Mouse (Mus musculus) intestine, postnatal 0 days (tissue): ENCODE measurements around the gene Gm10961. TPM values are rescaled to one million over a fixed set of nuclear protein-coding genes. Genes with fewer than 3 reads are reported as not detected.

Source experiments
- ATAC-seq: fragments of 200-750 bp; cut with Nextera tagmentation; 2 replicates; pipeline ENCODE4 v1.8.0; 2017; ENCODE audit warnings: mild to moderate bottlenecking, moderate TSS enrichment, moderate library complexity
- H3K27ac ChIP-seq: fragments of 300-500 bp; sonication (generic); 2 replicates; pipeline ENCODE4 v1.5.1; 2014; ENCODE audit warnings: mild to moderate bottlenecking, low read depth, low read length, moderate library complexity
- H3K27me3 ChIP-seq: fragments of 300-500 bp; sonication (generic); replicated peaks from 2 replicates; pipeline ENCODE4 v1.6.1; 2014; ENCODE audit warnings: low read length, mixed read lengths; ENCODE audit not compliant: control insufficient read depth, insufficient read depth
- H3K36me3 ChIP-seq: fragments of 300-500 bp; sonication (generic); 2 replicates; pipeline ENCODE4 v1.6.1; 2014; ENCODE audit warnings: mild to moderate bottlenecking, moderate library complexity; ENCODE audit not compliant: control insufficient read depth, insufficient read depth
- H3K4me1 ChIP-seq: fragments of 300-500 bp; sonication (generic); replicated peaks from 2 replicates; pipeline ENCODE4 v1.6.1; 2014; ENCODE audit warnings: antibody characterized with exemption, low read length, mixed read lengths; ENCODE audit not compliant: control insufficient read depth, insufficient read depth
- H3K4me2 ChIP-seq: fragments of 300-500 bp; sonication (generic); replicated peaks from 2 replicates; pipeline ENCODE4 v1.6.1; 2014; ENCODE audit warnings: low read depth, mild to moderate bottlenecking, moderate library complexity
- H3K4me3 ChIP-seq: fragments of 300-500 bp; sonication (generic); 2 replicates; pipeline ENCODE4 v1.5.1; 2014; ENCODE audit warnings: low read depth, low read length
- H3K9ac ChIP-seq: fragments of 300-500 bp; sonication (generic); 2 replicates; pipeline ENCODE4 v1.6.1; 2014; ENCODE audit warnings: mild to moderate bottlenecking, low read depth, low read length
- H3K9me3 ChIP-seq: fragments of 300-500 bp; sonication (generic); 2 replicates; pipeline ENCODE4 v1.6.1; 2016; ENCODE audit warnings: mixed run types; ENCODE audit not compliant: control insufficient read depth
- CTCF ChIP-seq: sonication (generic); IDR thresholded peaks from 2 replicates; pipeline ENCODE4 v1.5.1; 2016; ENCODE audit warnings: low read depth, mild to moderate bottlenecking, control low read depth, antibody characterized with exemption, moderate library complexity
- WGBS: fragments of 180-500 bp; shearing (Covaris S2); extraction: QIAGEN DNeasy Blood & Tissue Kit; methylation state at CpG from one replicate; pipeline ENCODE4 v1.1.7; 2014; 5-methylcytosine and 5-hydroxymethylcytosine counted together
- polyA plus RNA-seq: library from polyadenylated mRNA; unstranded; fragments of >200 nt; fragmentation: Nextera tagmentation; extraction: Ambion mirVana; gene quantifications from 2 replicates; pipeline ENCODE4 v1.2.1, GENCODE M21; 2015

Gene Gm10961
- polyA plus RNA-seq, 1 experiment from 2014 or later = not detected

DNA sequence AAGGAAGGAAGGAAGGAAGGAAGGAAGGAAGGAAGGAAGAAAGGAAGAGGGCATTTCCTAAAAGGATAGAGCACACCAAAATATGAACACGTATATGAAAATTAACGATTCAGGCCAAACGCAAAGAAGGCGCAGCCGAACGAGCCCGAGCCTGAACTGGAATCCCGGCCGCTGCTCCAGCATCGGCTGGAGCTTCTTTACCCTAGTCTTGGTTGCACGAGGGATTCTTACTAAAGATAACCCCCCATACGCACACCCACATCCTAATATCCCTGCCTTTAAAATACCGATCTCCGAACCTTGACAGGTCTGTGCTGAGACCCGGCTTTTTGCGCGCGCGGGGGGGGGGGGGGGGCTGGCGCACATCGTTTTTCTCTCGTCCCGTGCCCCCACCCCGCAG, 34.0 kb upstream of the Gm10961 start:
- 4% methylated on average over 22 of the region's 24 CpGs for WGBS
- Histone ChIP-seq H3K36me3 (no peaks in the 10 kb centered on the region), H3K27me3 (peaks cover 90% of the 10 kb centered on the region), H3K27ac (no peak overlapping the region), H3K9me3 (no peaks in the 10 kb centered on the region), H3K4me2 (no peak overlapping the region), H3K4me3 (no peak overlapping the region), H3K9ac (no peak overlapping the region), H3K4me1 (no peaks in the 10 kb centered on the region; the same call in 1 of the 2 replicates)
- no peak for ATAC-seq
- TF ChIP-seq CTCF = no peak

DNA sequence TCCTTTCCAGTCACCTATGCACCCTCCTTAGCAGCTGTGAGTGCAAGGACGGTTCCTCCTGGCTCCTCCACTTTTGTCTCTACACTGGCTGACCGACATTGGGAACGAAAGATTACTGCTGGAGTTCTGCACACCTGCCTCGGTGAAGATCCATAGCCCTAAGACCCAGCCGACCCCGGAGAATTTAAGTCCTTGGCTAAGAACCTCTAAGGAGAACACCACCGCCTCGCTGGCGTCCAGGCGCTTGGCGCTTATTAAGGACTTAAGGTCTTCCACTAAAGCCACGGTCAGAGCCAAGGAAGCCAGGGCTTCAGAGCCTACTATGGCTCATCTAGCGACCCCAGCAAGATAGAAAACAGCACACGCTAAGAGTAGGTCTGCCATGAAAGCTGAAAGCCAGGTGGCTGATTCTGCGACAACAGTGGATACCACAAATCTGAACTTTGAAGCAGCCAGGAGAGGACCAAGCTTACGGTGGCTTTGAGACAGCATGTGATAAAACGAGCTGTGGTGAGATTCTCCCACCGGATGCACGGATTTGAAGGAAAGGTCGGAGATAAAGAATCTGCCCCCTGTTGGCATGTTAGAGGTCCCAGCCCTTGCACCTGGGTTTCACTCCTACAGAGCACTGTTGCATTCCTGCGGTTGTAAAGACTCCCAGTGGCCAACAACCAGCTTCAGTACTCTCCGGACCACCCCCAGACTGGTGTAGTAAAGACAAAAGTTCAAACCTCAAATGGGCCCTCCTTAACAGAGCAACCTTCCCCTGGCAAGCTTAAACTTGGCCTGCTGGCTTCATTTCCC, 33.3 kb upstream of the Gm10961 start:
- no peak overlapping the region for H3K9ac ChIP-seq
- H3K9me3 ChIP-seq = no peaks in the 10 kb centered on the region
- no peak overlapping the region for H3K4me2 ChIP-seq
- H3K27me3 ChIP-seq = peaks cover 89% of the 10 kb centered on the region
- H3K27ac ChIP-seq = no peak overlapping the region
- ATAC-seq = no peak
- 12% methylated on average over 22 of the region's 22 CpGs for WGBS
- H3K4me1 ChIP-seq = no peaks in the 10 kb centered on the region; the same call in 1 of the 2 replicates
- H3K36me3 ChIP-seq = no peaks in the 10 kb centered on the region
- TF ChIP-seq CTCF = 0 out of 2 replicates have a peak, but pooled peaks have one; percentile 2
- no peak overlapping the region for H3K4me3 ChIP-seq

DNA sequence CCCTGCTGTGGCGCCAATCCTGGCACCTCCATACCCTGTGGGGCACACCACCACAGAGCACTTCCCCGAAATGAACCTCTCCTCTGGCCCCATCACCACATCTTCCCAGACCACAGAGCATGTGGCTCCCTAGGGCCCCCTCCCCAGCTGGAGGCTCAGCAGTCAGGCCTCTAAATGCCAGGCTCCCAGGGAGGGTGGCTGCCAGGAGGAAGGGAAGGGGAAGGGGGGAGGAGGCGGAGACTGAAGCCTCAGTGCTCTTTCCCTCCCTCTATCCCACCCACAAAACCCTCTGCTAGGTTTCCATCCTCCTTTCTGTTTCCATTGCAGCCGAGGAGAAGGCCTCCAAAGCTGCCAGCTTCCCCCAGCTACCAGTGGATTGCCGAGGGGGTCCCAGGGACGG, 31.0 kb upstream of the Gm10961 start:
- no peak overlapping the region for H3K27ac ChIP-seq
- peaks cover 75% of the 10 kb centered on the region for H3K27me3 ChIP-seq
- TF ChIP-seq CTCF = no peak
- no peak for ATAC-seq
- H3K9me3 ChIP-seq = no peaks in the 10 kb centered on the region
- no peak overlapping the region for H3K4me2 ChIP-seq
- no peaks in the 10 kb centered on the region for H3K36me3 ChIP-seq
- no peaks in the 10 kb centered on the region; the same call in 1 of the 2 replicates for H3K4me1 ChIP-seq
- 57% methylated on average over 6 of the region's 6 CpGs for WGBS
- no peak overlapping the region for H3K9ac ChIP-seq
- no peak overlapping the region for H3K4me3 ChIP-seq

DNA sequence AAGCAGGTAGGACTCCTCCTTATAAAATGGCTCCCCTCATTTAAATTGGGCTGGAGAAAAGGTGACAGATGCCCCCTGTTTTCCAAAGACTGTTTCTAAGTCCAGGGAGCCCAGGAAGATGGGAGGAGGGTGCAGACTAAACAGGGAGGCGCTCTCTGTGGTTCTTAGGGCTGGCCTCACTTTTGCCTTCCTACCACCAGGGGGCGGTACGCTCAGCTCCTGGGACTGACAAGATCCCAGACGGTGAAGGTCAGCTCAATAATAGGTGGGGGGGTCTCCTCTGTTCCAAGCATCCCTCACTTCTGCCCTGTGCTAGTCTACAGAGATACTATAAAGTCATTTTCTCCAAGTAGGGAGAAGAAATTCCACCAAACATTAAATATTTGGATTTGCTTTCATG, 25.8 kb upstream of the Gm10961 start:
- no peaks in the 10 kb centered on the region for H3K9me3 ChIP-seq
- 15% methylated on average over 4 of the region's 4 CpGs for WGBS
- ATAC-seq = no peak
- H3K4me1 ChIP-seq = no peaks in the 10 kb centered on the region
- H3K36me3 ChIP-seq = no peaks in the 10 kb centered on the region
- no peak overlapping the region for H3K27ac ChIP-seq
- TF ChIP-seq CTCF = peak; percentile 89
- peaks cover 24% of the 10 kb centered on the region; the same call in 1 of the 2 replicates for H3K27me3 ChIP-seq
- H3K4me3 ChIP-seq = no peak overlapping the region
- no peak overlapping the region for H3K9ac ChIP-seq
- H3K4me2 ChIP-seq = no peak overlapping the region

DNA sequence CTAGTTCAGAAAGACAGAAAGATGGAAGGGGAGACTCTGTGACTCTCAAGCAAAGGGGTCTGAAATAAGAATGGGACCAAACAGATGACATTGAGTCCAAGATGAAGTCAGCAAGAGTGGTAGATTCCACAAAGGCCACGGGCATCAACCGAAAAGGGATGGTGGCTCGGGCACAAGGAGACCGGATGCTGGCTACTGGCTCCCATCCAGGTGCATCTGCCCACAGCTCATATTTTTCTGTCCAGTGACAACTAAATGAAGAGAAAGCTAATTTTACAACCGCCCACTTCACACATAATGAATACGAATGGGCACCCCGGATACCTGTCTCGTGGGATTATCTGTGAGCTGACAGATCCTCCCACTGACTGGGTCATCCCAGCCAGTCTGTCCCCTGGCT, 23.9 kb upstream of the Gm10961 start:
- Histone ChIP-seq H3K4me1 (no peaks in the 10 kb centered on the region), H3K4me3 (no peak overlapping the region), H3K27me3 (peaks cover 14% of the 10 kb centered on the region; the same call in 1 of the 2 replicates), H3K9ac (no peak overlapping the region), H3K9me3 (no peaks in the 10 kb centered on the region), H3K36me3 (peaks cover 6% of the 10 kb centered on the region), H3K27ac (no peak overlapping the region), H3K4me2 (no peak overlapping the region)
- no peak for TF ChIP-seq CTCF
- ATAC-seq = no peak
- 95% methylated on average over 8 of the region's 8 CpGs for WGBS

DNA sequence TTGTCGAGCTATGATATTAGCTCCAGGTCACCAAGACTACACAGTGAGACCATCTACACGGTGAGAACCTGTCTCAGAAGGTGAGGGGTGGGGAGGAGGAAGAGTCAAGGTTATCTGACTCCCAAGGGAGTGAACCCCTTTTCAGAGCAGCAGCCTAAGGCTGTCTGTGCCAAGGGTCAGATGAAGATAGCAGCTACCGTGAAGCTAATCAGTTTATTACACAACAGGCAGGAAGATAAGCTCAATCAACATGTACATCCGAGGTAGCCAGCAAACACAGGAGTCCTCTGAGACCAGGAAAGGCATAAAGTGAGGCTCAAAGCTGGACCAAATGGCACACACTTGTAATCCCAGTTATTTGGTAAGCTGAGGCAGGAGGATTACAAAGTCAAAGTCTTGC, 22.3 kb upstream of the Gm10961 start:
- H3K9ac ChIP-seq = no peak overlapping the region
- H3K36me3 ChIP-seq = peaks cover 22% of the 10 kb centered on the region
- H3K27me3 ChIP-seq = peaks cover 5% of the 10 kb centered on the region; the same call in 1 of the 2 replicates
- ATAC-seq = peak; percentile 42; the same call in 1 of the 2 replicates
- no peak overlapping the region for H3K4me3 ChIP-seq
- 31% methylated on average over 4 of the region's 4 CpGs for WGBS
- no peak for TF ChIP-seq CTCF
- H3K4me1 ChIP-seq = no peaks in the 10 kb centered on the region
- H3K4me2 ChIP-seq = no peak overlapping the region
- no peaks in the 10 kb centered on the region for H3K9me3 ChIP-seq
- H3K27ac ChIP-seq = no peak overlapping the region
